Mouse (Mus musculus) embryonic facial prominence, embryonic 12.5 days (tissue): ENCODE measurements around the gene Ccdc28b. TPM values are rescaled to one million over a fixed set of nuclear protein-coding genes. Genes with fewer than 3 reads are reported as not detected.

Source experiments
- ATAC-seq: fragments of 200-750 bp; cut with Nextera tagmentation; 2 replicates; pipeline ENCODE4 v1.8.0; 2017; ENCODE audit not compliant: insufficient number of reproducible peaks, insufficient read depth, low FRiP score, low TSS enrichment
- H3K27ac ChIP-seq: fragments of 300-500 bp; sonication (generic); 2 replicates; pipeline ENCODE4 v1.5.1; 2016; ENCODE audit warnings: mild to moderate bottlenecking
- H3K27me3 ChIP-seq: fragments of 300-500 bp; sonication (generic); 2 replicates; pipeline ENCODE4 v1.6.1; 2016; ENCODE audit warnings: mild to moderate bottlenecking, moderate library complexity
- H3K36me3 ChIP-seq: fragments of 300-500 bp; sonication (generic); 2 replicates; pipeline ENCODE4 v1.6.1; 2016; ENCODE audit warnings: mild to moderate bottlenecking
- H3K4me1 ChIP-seq: fragments of 300-500 bp; sonication (generic); 2 replicates; pipeline ENCODE4 v1.6.1; 2016
- H3K4me2 ChIP-seq: fragments of 300-500 bp; sonication (generic); replicated peaks from 2 replicates; pipeline ENCODE4 v1.6.1; 2016; ENCODE audit warnings: mild to moderate bottlenecking, moderate library complexity
- H3K4me3 ChIP-seq: fragments of 300-500 bp; sonication (generic); 2 replicates; pipeline ENCODE4 v1.5.1; 2016; ENCODE audit warnings: mild to moderate bottlenecking
- H3K9ac ChIP-seq: fragments of 300-500 bp; sonication (generic); 2 replicates; pipeline ENCODE4 v1.6.1; 2016; ENCODE audit warnings: mild to moderate bottlenecking, moderate library complexity
- H3K9me3 ChIP-seq: fragments of 300-500 bp; sonication (generic); 2 replicates; pipeline ENCODE4 v1.6.1; 2016; ENCODE audit warnings: mild to moderate bottlenecking, moderate library complexity
- WGBS: fragments of 180-500 bp; shearing (Covaris S2); methylation state at CpG from one replicate; pipeline ENCODE4 v1.1.7; 2016; 5-methylcytosine and 5-hydroxymethylcytosine counted together
- polyA plus RNA-seq: library from polyadenylated mRNA; unstranded; fragments of >200 nt; fragmentation: Nextera tagmentation; extraction: Ambion mirVana; gene quantifications from 2 replicates; pipeline ENCODE4 v1.2.1, GENCODE M21; 2016

Gene Ccdc28b
- polyA plus RNA-seq, 1 experiment from 2014 or later = 63.7 TPM

DNA sequence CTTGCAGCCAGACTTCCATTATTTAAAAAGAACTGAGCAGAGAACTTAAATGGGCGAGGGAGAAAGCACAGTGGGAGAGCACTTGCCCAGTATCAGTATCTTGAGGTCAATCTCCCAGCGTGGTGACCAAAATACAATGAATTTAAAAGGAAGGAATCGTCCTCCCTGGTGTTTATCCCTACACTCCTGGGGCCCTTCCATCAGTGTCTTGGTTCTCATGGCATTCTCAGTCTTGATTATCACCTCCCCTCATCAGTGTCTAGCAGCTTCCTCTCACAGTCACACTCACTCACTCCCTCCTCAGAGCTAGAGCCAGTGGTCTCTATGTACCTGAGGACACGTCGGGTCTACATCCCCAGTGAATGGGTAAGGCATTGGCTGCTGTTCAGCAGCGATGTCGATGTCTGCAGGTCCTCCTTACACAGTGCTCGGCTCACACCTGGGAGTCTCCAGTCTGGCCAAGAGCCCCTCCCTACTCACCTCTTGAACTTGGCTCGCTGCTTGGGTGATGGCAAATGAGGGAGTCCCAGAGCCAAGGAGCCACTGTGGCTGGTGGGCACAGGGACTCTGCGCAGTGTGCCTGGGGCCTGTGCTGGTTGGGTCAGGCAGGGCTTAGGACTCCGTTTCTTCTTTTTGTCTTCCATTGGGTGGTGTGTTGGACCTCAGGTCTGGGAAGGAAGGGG is 1.5 kb downstream of the Ccdc28b start:
- no peak overlapping the region for H3K9ac ChIP-seq
- WGBS = 75% methylated on average over 11 of the region's 11 CpGs
- ATAC-seq = no peak
- no peaks in the 10 kb centered on the region for H3K9me3 ChIP-seq
- H3K4me1 ChIP-seq = peaks cover 34% of the 10 kb centered on the region
- peak overlapping the region; percentile 64; the same call in 1 of the 2 replicates for H3K4me3 ChIP-seq
- H3K27ac ChIP-seq = no peak overlapping the region
- H3K27me3 ChIP-seq = no peaks in the 10 kb centered on the region
- H3K36me3 ChIP-seq = peaks cover 20% of the 10 kb centered on the region
- peak overlapping the region; percentile 82 for H3K4me2 ChIP-seq

DNA sequence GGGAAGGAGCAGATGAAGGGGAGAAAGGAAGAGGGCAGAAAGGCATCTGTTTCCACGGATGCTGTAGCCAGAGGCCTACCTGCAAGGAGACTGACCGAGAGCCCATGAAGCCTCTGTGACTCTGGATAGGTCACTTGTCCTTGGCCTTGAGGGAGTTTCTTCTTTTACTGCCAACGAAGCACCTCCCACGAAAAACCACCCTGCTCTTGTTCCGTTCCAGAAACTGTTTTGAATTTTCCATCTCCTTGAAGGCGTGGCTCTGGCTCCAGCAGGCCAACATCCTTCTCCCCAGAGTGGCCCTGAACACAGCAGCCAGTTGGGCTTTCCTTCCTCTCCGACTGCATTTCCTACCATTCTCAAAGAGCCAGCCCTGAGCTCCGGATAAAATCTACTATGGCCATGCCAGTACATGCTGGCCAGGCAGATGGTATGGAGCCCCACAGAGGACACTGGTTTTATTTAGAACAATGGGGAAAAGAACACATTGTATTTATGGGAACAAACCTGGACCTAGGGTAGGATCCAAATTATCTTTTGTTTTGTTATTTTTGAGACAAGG is 2.4 kb downstream of the Ccdc28b start:
- Histone ChIP-seq H3K36me3 (peaks cover 19% of the 10 kb centered on the region), H3K4me1 (peaks cover 34% of the 10 kb centered on the region), H3K4me2 (no peak overlapping the region), H3K27me3 (no peaks in the 10 kb centered on the region), H3K9me3 (no peaks in the 10 kb centered on the region), H3K4me3 (no peak overlapping the region), H3K27ac (no peak overlapping the region), H3K9ac (no peak overlapping the region)
- 77% methylated on average over 8 of the region's 8 CpGs for WGBS
- ATAC-seq = no peak

- Histone ChIP-seq H3K4me3 (no peak overlapping the region), H3K27ac (no peak overlapping the region), H3K9ac (no peak overlapping the region), H3K4me1 (peaks cover 32% of the 10 kb centered on the region), H3K4me2 (no peak overlapping the region), H3K27me3 (no peaks in the 10 kb centered on the region), H3K36me3 (peaks cover 20% of the 10 kb centered on the region), H3K9me3 (no peaks in the 10 kb centered on the region)
- ATAC-seq = no peak
- 87% methylated on average over 11 of the region's 11 CpGs for WGBS
These were observed 3.1 kb downstream of the Ccdc28b start for GRCm38 (mm10) chr4:129620419-129621282.

- WGBS = 4% methylated on average over 44 of the region's 44 CpGs
- peak; percentile 89 for ATAC-seq
- no peaks in the 10 kb centered on the region for H3K27me3 ChIP-seq
These were observed 4.7 kb downstream of the Ccdc28b start, which contains the start of gene Iqcc for GRCm38 (mm10) chr4:129618786-129619691. Gene Iqcc, minus strand, starts transcription at chr4:129619099.

GRCm38 (mm10) chr4:129618031-129618430 is 5.7 kb downstream of the Ccdc28b start:
- Histone ChIP-seq H3K27ac (no peak overlapping the region), H3K27me3 (no peaks in the 10 kb centered on the region), H3K36me3 (peaks cover 20% of the 10 kb centered on the region), H3K4me3 (peak overlapping the region; percentile 59), H3K9me3 (no peaks in the 10 kb centered on the region), H3K4me1 (peaks cover 15% of the 10 kb centered on the region), H3K9ac (peak overlapping the region; percentile 75), H3K4me2 (peak overlapping the region; percentile 74)
- 96% methylated on average over 5 of the region's 5 CpGs for whole genome bisulfite sequencing
- ATAC-seq = no peak

More at GRCm38 (mm10) chr4:129618786-129619691, 4.7 kb downstream of the Ccdc28b start, which contains the start of gene Iqcc:
- H3K9ac ChIP-seq = peak within 1 kb of the TSS; percentile 75
- H3K9me3 ChIP-seq = no peaks in the 10 kb centered on the region
- peak within 1 kb of the TSS; percentile 59 for H3K4me3 ChIP-seq
- peaks cover 18% of the 10 kb centered on the region for H3K4me1 ChIP-seq
- H3K4me2 ChIP-seq = peak within 1 kb of the TSS; percentile 74
- peaks cover 20% of the 10 kb centered on the region for H3K36me3 ChIP-seq
- H3K27ac ChIP-seq = peak within 1 kb of the TSS; percentile 81

GRCm38 (mm10) chr4:129617121-129617641 is 6.6 kb downstream of the Ccdc28b start:
- Histone ChIP-seq H3K27ac (no peak overlapping the region), H3K4me2 (no peak overlapping the region), H3K9me3 (no peaks in the 10 kb centered on the region), H3K4me1 (peaks cover 8% of the 10 kb centered on the region), H3K9ac (no peak overlapping the region), H3K4me3 (no peak overlapping the region), H3K27me3 (no peaks in the 10 kb centered on the region), H3K36me3 (peaks cover 20% of the 10 kb centered on the region)
- no peak for ATAC-seq
- 96% methylated on average over 7 of the region's 7 CpGs for WGBS

GRCm38 (mm10) chr4:129616631-129617030 is 7.1 kb downstream of the Ccdc28b start:
- Histone ChIP-seq H3K4me1 (peaks cover 8% of the 10 kb centered on the region), H3K36me3 (peaks cover 20% of the 10 kb centered on the region), H3K27ac (no peak overlapping the region), H3K27me3 (no peaks in the 10 kb centered on the region), H3K4me2 (no peak overlapping the region), H3K4me3 (no peak overlapping the region), H3K9ac (no peak overlapping the region), H3K9me3 (no peaks in the 10 kb centered on the region)
- WGBS = 88% methylated on average over 3 of the region's 3 CpGs
- no peak for ATAC-seq

DNA sequence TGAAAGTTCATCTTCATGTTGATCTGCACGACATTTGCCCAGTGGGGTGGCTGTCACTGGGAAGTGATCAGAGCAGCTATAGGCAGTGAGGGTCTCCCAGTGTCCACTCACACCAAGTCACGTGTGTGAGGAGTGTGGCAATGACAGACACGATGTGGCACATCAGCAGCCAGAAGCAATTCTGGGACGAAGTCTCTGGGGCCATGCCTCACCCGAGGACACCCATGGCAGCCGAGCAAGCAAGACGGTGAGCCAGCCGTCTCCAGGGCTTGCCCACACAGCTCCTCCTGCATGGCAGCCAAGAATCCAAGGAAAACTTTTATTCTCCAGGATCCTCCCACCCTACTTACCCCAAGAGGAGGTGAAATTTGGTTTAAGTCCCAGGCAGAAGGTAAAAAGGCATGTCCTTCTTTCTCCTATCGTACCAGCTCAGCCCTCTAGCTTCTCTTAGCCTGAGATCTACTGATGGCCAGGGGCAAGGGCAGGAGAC is 7.9 kb downstream of the Ccdc28b start:
- H3K36me3 ChIP-seq = peaks cover 16% of the 10 kb centered on the region
- H3K4me1 ChIP-seq = peaks cover 8% of the 10 kb centered on the region
- no peaks in the 10 kb centered on the region for H3K9me3 ChIP-seq
- H3K27ac ChIP-seq = no peak overlapping the region
- no peak overlapping the region for H3K9ac ChIP-seq
- 88% methylated on average over 9 of the region's 9 CpGs for WGBS
- no peak for ATAC-seq
- no peak overlapping the region for H3K4me3 ChIP-seq
- H3K4me2 ChIP-seq = no peak overlapping the region
- H3K27me3 ChIP-seq = no peaks in the 10 kb centered on the region

DNA sequence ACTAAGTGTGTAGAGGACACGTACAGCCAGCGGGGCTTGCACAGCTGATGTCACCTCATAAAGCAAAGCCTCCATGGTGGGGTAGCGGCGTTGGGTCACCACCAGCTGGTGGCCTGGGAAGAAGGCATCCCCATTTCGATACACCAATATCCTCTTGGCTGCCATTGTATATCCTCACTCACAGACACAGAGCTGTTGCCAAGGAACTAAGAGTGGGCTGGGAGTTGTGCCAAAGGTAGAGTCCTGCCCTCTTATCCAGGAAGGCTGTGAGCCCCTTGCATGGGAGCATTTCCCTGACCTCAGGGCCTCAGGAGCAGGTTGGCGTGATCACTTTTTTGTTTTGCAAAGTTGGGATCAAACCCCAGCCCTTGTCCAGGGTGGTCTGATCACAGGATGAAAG is 9.7 kb downstream of the Ccdc28b start, which contains the start of gene Dcdc2b:
TSS of gene Dcdc2b (minus strand) at position 165 of the 400 bp plus-strand sequence.
- Histone ChIP-seq H3K9me3 (no peaks in the 10 kb centered on the region), H3K36me3 (peaks cover 24% of the 10 kb centered on the region), H3K4me2 (no peak within 1 kb of the TSS), H3K4me3 (no peak within 1 kb of the TSS), H3K27me3 (no peaks in the 10 kb centered on the region), H3K9ac (no peak within 1 kb of the TSS), H3K27ac (no peak within 1 kb of the TSS), H3K4me1 (peaks cover 8% of the 10 kb centered on the region)
- no peak for ATAC-seq
- 83% methylated on average over 6 of the region's 6 CpGs for WGBS

DNA sequence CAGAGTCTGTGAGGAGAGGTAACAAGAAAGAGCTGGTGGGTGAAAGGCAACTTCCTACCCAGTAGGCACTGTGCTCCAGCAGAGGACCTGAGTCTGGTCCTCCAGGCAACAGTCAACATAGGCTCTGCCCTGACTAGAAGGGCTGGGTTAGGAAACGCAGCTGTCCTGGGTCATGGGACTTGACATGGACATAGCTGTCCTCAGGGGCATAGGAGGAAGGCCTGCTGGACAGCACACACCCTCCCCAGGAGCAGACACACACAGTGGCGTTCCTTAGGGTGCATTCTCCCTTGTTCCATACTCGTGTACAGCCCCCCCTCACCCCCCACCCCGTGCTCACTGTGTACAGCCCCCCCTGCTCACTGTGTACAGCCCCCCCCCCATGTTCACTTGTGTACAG is 13.3 kb downstream of the Ccdc28b start:
- no peak for ATAC-seq

More for the DNA sequence above, 13.3 kb downstream of the Ccdc28b start:
- H3K27me3 ChIP-seq = no peaks in the 10 kb centered on the region
- H3K27ac ChIP-seq = no peak overlapping the region
- no peak overlapping the region for H3K4me3 ChIP-seq
- H3K36me3 ChIP-seq = peaks cover 28% of the 10 kb centered on the region
- no peak overlapping the region for H3K9ac ChIP-seq
- H3K9me3 ChIP-seq = no peaks in the 10 kb centered on the region
- H3K4me1 ChIP-seq = no peaks in the 10 kb centered on the region
- H3K4me2 ChIP-seq = no peak overlapping the region
- WGBS = 67% methylated on average over 4 of the region's 4 CpGs
